Mouse (Mus musculus) midbrain, postnatal 0 days (tissue): ENCODE measurements at regions not wholly inside any gene's neighbourhood (a gene's known extent, or its start where the extent isn't known, plus 50 kb on each side); places are given as distances from the start of the nearest gene placed in this dataset.

ENCODE experiments used
- ATAC-seq: fragments of 200-750 bp; cut with Nextera tagmentation; 2 replicates; pipeline ENCODE4 v1.8.0; 2017; ENCODE audit warnings: moderate number of reproducible peaks, mild to moderate bottlenecking, moderate TSS enrichment, moderate library complexity; ENCODE audit not compliant: low FRiP score
- DNase-seq: peaks from one replicate; pipeline ENCODE4 v3.0.0-alpha.2; 2015; ENCODE audit warnings: low spot score
- H3K27ac ChIP-seq: fragments of 300-500 bp; sonication (generic); 2 replicates; pipeline ENCODE4 v1.5.1; 2014; ENCODE audit warnings: low read depth, mild to moderate bottlenecking, low read length, mixed read lengths
- H3K27me3 ChIP-seq: fragments of 300-500 bp; sonication (generic); 2 replicates; pipeline ENCODE4 v1.6.1; 2014; ENCODE audit warnings: low read length, control low read depth, mixed read lengths; ENCODE audit not compliant: insufficient read depth
- H3K36me3 ChIP-seq: fragments of 300-500 bp; sonication (generic); 2 replicates; pipeline ENCODE4 v1.6.1; 2014; ENCODE audit warnings: low read length, control low read depth, mixed read lengths; ENCODE audit not compliant: insufficient read depth
- H3K4me1 ChIP-seq: fragments of 300-500 bp; sonication (generic); 2 replicates; pipeline ENCODE4 v1.6.1; 2014; ENCODE audit warnings: mild to moderate bottlenecking, control low read depth, antibody characterized with exemption, low read length, mixed read lengths; ENCODE audit not compliant: insufficient read depth
- H3K4me2 ChIP-seq: fragments of 300-500 bp; sonication (generic); 2 replicates; pipeline ENCODE4 v1.6.1; 2014; ENCODE audit warnings: low read depth, mild to moderate bottlenecking, low read length, mixed read lengths; ENCODE audit not compliant: poor library complexity, severe bottlenecking
- H3K4me3 ChIP-seq: fragments of 300-500 bp; sonication (generic); 2 replicates; pipeline ENCODE4 v1.5.1; 2014; ENCODE audit warnings: low read depth, mild to moderate bottlenecking, low read length, moderate library complexity
- H3K9ac ChIP-seq: fragments of 300-500 bp; sonication (generic); replicated peaks from 2 replicates; pipeline ENCODE4 v1.6.1; 2014; ENCODE audit warnings: mild to moderate bottlenecking, low read length, moderate library complexity, mixed read lengths; ENCODE audit not compliant: poor library complexity, severe bottlenecking
- H3K9me3 ChIP-seq: fragments of 300-500 bp; sonication (generic); 2 replicates; pipeline ENCODE4 v1.6.1; 2016; ENCODE audit warnings: low read length, control low read depth
- CTCF ChIP-seq: IDR thresholded peaks from 2 replicates; pipeline ENCODE4 v1.5.1; 2016; ENCODE audit warnings: antibody characterized with exemption, mild to moderate bottlenecking
- WGBS: fragments of 180-500 bp; shearing (Covaris S2); extraction: QIAGEN DNeasy Blood & Tissue Kit; methylation state at CpG from one replicate; pipeline ENCODE4 v1.1.7; 2014; 5-methylcytosine and 5-hydroxymethylcytosine counted together

- Histone ChIP-seq H3K4me3 (peak overlapping the region; percentile 32), H3K36me3 (no peaks in the 10 kb centered on the region), H3K9ac (no peak overlapping the region), H3K4me1 (no peaks in the 10 kb centered on the region), H3K27ac (peak overlapping the region; percentile 43; the same call in 1 of the 2 replicates), H3K4me2 (no peak overlapping the region), H3K27me3 (no peaks in the 10 kb centered on the region), H3K9me3 (0 out of 2 replicates have a peak, but pooled peaks cover 7% of the 10 kb centered on the region)
- no peak for TF ChIP-seq CTCF
- peak; percentile 9 for DNase-seq
- ATAC-seq = peak; percentile 49; the same call in 1 of the 2 replicates
These were observed 731.2 kb upstream of the Ndn start for GRCm38 (mm10) chr7:61615156-61615555.

- no peak overlapping the region for H3K9ac ChIP-seq
- no peak overlapping the region for H3K4me3 ChIP-seq
- no peak for TF ChIP-seq CTCF
- H3K4me2 ChIP-seq = no peak overlapping the region
- H3K4me1 ChIP-seq = no peaks in the 10 kb centered on the region
- 71% methylated on average over 4 of the region's 4 CpGs for WGBS
- H3K36me3 ChIP-seq = no peaks in the 10 kb centered on the region
- H3K9me3 ChIP-seq = peaks cover 12% of the 10 kb centered on the region; the same call in 1 of the 2 replicates
- no peaks in the 10 kb centered on the region for H3K27me3 ChIP-seq
- H3K27ac ChIP-seq = peak overlapping the region; percentile 18; the same call in 1 of the 2 replicates
- ATAC-seq (no peak), DNase-seq (peak; percentile 28)
These were observed 701.4 kb upstream of the Ndn start for GRCm38 (mm10) chr7:61644893-61645545.

- H3K27ac ChIP-seq = no peak overlapping the region
- H3K9me3 ChIP-seq = peaks cover 17% of the 10 kb centered on the region; the same call in 1 of the 2 replicates
- DNase-seq (no peak), ATAC-seq (no peak)
- no peaks in the 10 kb centered on the region for H3K27me3 ChIP-seq
- H3K9ac ChIP-seq = no peak overlapping the region
- H3K4me1 ChIP-seq = no peaks in the 10 kb centered on the region
- no peak overlapping the region for H3K4me3 ChIP-seq
- 85% methylated on average over 3 of the region's 3 CpGs for WGBS
- TF ChIP-seq CTCF = no peak
- H3K4me2 ChIP-seq = no peak overlapping the region
- H3K36me3 ChIP-seq = no peaks in the 10 kb centered on the region
These were observed 688.3 kb upstream of the Ndn start for GRCm38 (mm10) chr7:61658086-61658485.

GRCm38 (mm10) chr7:61683080-61683479 is 663.3 kb upstream of the Ndn start:
- DNase-seq (peak; percentile 9), ATAC-seq (no peak)
- H3K9ac ChIP-seq = no peak overlapping the region
- H3K36me3 ChIP-seq = no peaks in the 10 kb centered on the region
- H3K4me1 ChIP-seq = no peaks in the 10 kb centered on the region
- no peak overlapping the region for H3K4me3 ChIP-seq
- H3K4me2 ChIP-seq = no peak overlapping the region
- H3K9me3 ChIP-seq = no peaks in the 10 kb centered on the region
- H3K27me3 ChIP-seq = no peaks in the 10 kb centered on the region
- 59% methylated on average over 1 of the region's 1 CpGs for WGBS
- H3K27ac ChIP-seq = no peak overlapping the region
- no peak for TF ChIP-seq CTCF

GRCm38 (mm10) chr7:61685052-61685655 is 661.2 kb upstream of the Ndn start:
- no peak for TF ChIP-seq CTCF
- WGBS = 56% methylated on average over 5 of the region's 5 CpGs
- no peak overlapping the region for H3K4me2 ChIP-seq
- H3K36me3 ChIP-seq = no peaks in the 10 kb centered on the region
- H3K27me3 ChIP-seq = no peaks in the 10 kb centered on the region
- no peaks in the 10 kb centered on the region for H3K9me3 ChIP-seq
- DNase-seq (peak; percentile 2), ATAC-seq (no peak)
- no peaks in the 10 kb centered on the region for H3K4me1 ChIP-seq
- H3K27ac ChIP-seq = no peak overlapping the region
- no peak overlapping the region for H3K9ac ChIP-seq
- no peak overlapping the region for H3K4me3 ChIP-seq

- no peak overlapping the region for H3K27ac ChIP-seq
- H3K27me3 ChIP-seq = no peaks in the 10 kb centered on the region
- H3K4me3 ChIP-seq = no peak overlapping the region
- DNase-seq (peak; percentile 31), ATAC-seq (no peak)
- H3K9me3 ChIP-seq = no peaks in the 10 kb centered on the region
- H3K4me2 ChIP-seq = no peak overlapping the region
- no peak for TF ChIP-seq CTCF
- H3K36me3 ChIP-seq = no peaks in the 10 kb centered on the region
- H3K9ac ChIP-seq = no peak overlapping the region
- no peaks in the 10 kb centered on the region for H3K4me1 ChIP-seq
These were observed 620.2 kb upstream of the Ndn start for GRCm38 (mm10) chr7:61726149-61726548.
